In the genomic region with DNA sequence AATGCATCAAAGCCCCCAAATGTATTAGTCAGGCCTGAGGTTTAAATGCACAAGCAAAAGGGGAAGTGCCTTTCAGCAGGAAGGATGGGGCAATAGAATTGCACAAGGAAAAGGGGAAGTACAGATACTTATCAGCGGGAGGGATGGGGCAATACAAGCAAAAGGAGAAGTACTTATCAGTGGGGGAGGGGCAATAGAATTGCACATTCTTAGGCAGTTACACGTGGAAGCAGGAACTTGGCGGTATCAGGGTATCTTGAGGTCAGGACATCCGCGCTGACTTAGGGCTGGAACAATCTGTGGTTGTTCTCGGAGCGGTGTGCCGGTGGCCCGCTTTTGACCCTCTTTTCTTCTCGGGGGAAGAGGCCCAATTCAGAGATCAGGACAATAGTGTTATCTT, we compare ENCODE assay signal across 14 mouse cellular contexts. TPM values are rescaled to one million over a fixed set of nuclear protein-coding genes. Genes with fewer than 3 reads are reported as not detected.
A peak's percentile ranks its signal among the peaks of the same experiment; 100 is the strongest.
DNase-seq lines count a peak whose midpoint lies in the region; ATAC-seq and TF ChIP-seq lines count a peak whose summit lies in the region.
"Not testable (repeated sequence)": the region's sequence is repeated elsewhere in the genome, so short reads cannot be mapped to it uniquely, and the experiment has no call there.
"Had no signal": no experiment of that assay in that cellular context is flagged by ENCODE, and none has a peak within 500 bp of the region (broad histone marks: within the 10 kb centered on the region; RNA-seq: fewer than 3 reads in every experiment).

No protein-coding gene starts in this region.

- not testable (repeated sequence) for H3K4me3 ChIP-seq in MEL (ENCODE audit: control insufficient read depth in 1 of 2, insufficient read depth in 1 of 2, low read depth in 2 of 2, low read length in 2 of 2); brown adipose tissue, adult 24 weeks (ENCODE audit: insufficient read depth, low read depth, low read length); intestine, embryonic 15.5 days (replicated peaks); midbrain, embryonic 11.5 days (ENCODE audit: low read depth, low read length); stomach, postnatal 0 days (ENCODE audit: low read depth, low read length)

- not testable (repeated sequence) for H3K9me3 ChIP-seq in MEL (replicated peaks; ENCODE audit: insufficient read depth, low read length); intestine, embryonic 15.5 days; midbrain, embryonic 11.5 days (ENCODE audit: control insufficient read depth, low read length); stomach, postnatal 0 days (ENCODE audit: control insufficient read depth, low read length)

- H3K27ac ChIP-seq in MEL (ENCODE audit: control insufficient read depth, low read depth, low read length), result peak overlapping the region; percentile 96
- H3K27ac ChIP-seq in brown adipose tissue, adult 24 weeks (replicated peaks; ENCODE audit: low read depth, low read length), result peak overlapping the region; percentile 40; the same call in 1 of the 2 replicates
- H3K27ac ChIP-seq in intestine, embryonic 15.5 days, result peak overlapping the region; percentile 89; the same call in 1 of the 2 replicates
- not testable (repeated sequence) for H3K27ac ChIP-seq in midbrain, embryonic 11.5 days (ENCODE audit: low read depth, low read length)
- H3K27ac ChIP-seq in stomach, postnatal 0 days (replicated peaks), result peak overlapping the region; percentile 77

- not testable (repeated sequence) for H3K79me2 ChIP-seq in MEL (ENCODE audit: control insufficient read depth, insufficient read depth, low read length, poor library complexity)

- TF ChIP-seq EP300 in MEL (IDR thresholded peaks at IDR 0.05; ENCODE audit: low read depth in 1 of 2, low read length in 2 of 2), result peak; percentile 91 to 93
- TF ChIP-seq EP300 in stomach, postnatal 0 days (optimal IDR thresholded peaks at IDR 0.05), result not testable (repeated sequence)

- not testable (repeated sequence) for TF ChIP-seq POLR2A in MEL (IDR thresholded peaks at IDR 0.05; ENCODE audit: control insufficient read depth in 1 of 2, insufficient read depth in 1 of 2, low read depth in 1 of 2, low read length in 2 of 2, poor library complexity in 1 of 2)

- peak overlapping the region; percentile 53; the same call in 1 of the 2 replicates for H3K9ac ChIP-seq in MEL (ENCODE audit: control insufficient read depth, low read depth, low read length, poor library complexity, severe bottlenecking)
- not testable (repeated sequence) for H3K9ac ChIP-seq in intestine, embryonic 15.5 days; midbrain, embryonic 11.5 days (ENCODE audit: low read length); stomach, postnatal 0 days (ENCODE audit: low read length)

- not testable (repeated sequence) for TF ChIP-seq RAD21 in MEL (IDR thresholded peaks at IDR 0.05; ENCODE audit: low read depth, low read length)

- WGBS in intestine, embryonic 15.5 days, result 79% methylated on average over 10 of the region's 10 CpGs
- WGBS in midbrain, embryonic 11.5 days, result 93% methylated on average over 10 of the region's 10 CpGs
- 66% methylated on average over 10 of the region's 10 CpGs for WGBS in stomach, postnatal 0 days

- H3K36me3 ChIP-seq in MEL (ENCODE audit: control insufficient read depth in 1 of 2, insufficient read depth in 2 of 2, low read length in 2 of 2), result peaks cover 0 to 21% of the 10 kb centered on the region in 2 experiments; a peak in 2 of 4 replicates
- not testable (repeated sequence) for H3K36me3 ChIP-seq in intestine, embryonic 15.5 days; midbrain, embryonic 11.5 days (ENCODE audit: control insufficient read depth, insufficient read depth, low read length); stomach, postnatal 0 days (ENCODE audit: control insufficient read depth, insufficient read depth, low read length)

- H3K4me2 ChIP-seq in intestine, embryonic 15.5 days (replicated peaks); midbrain, embryonic 11.5 days; stomach, postnatal 0 days (replicated peaks; ENCODE audit: low read depth): not testable (repeated sequence)

- H3K4me1 ChIP-seq in MEL (ENCODE audit: control insufficient read depth in 1 of 2, insufficient read depth in 2 of 2, low read length in 2 of 2), result peaks cover 2 to 21% of the 10 kb centered on the region in 2 experiments; a peak in 3 of 4 replicates
- H3K4me1 ChIP-seq in brown adipose tissue, adult 24 weeks (ENCODE audit: control insufficient read depth, insufficient read depth, insufficient read length, low read length); intestine, embryonic 15.5 days (replicated peaks); midbrain, embryonic 11.5 days (ENCODE audit: control insufficient read depth, insufficient read depth, low read length); stomach, postnatal 0 days (replicated peaks; ENCODE audit: control insufficient read depth, insufficient read depth): not testable (repeated sequence)

- ATAC-seq in intestine, embryonic 15.5 days; midbrain, embryonic 11.5 days (ENCODE audit: low FRiP score); stomach, postnatal 0 days (ENCODE audit: low FRiP score, low TSS enrichment): not testable (repeated sequence)

- not testable (repeated sequence) for TF ChIP-seq CTCF in MEL (IDR thresholded peaks at IDR 0.05 in 2 of 3, conservative IDR thresholded peaks at IDR 0.05 in 1 of 3; ENCODE audit: control insufficient read depth in 1 of 3, insufficient read depth in 1 of 3, low read depth in 2 of 3, low read length in 3 of 3, poor library complexity in 1 of 3, severe bottlenecking in 1 of 3); stomach, postnatal 0 days (IDR thresholded peaks at IDR 0.05; ENCODE audit: low read depth)

- not testable (repeated sequence) for H3K27me3 ChIP-seq in MEL (ENCODE audit: control insufficient read depth in 1 of 2, insufficient read depth in 2 of 2, low read length in 2 of 2); intestine, embryonic 15.5 days (replicated peaks); midbrain, embryonic 11.5 days (ENCODE audit: control insufficient read depth, insufficient read depth, low read length); stomach, postnatal 0 days (ENCODE audit: control insufficient read depth, insufficient read depth, low read length)

- DNase-seq in B cell, adult 2 months, result peak; percentile 55 to 59
- DNase-seq in MEL (ENCODE audit: low read depth, low spot score), result peak; percentile 96
- peak; percentile 7 to 32 for DNase-seq in heart, adult 18-20 months
- peak; percentile 33 for DNase-seq in kidney, adult 9 months
- peak; percentile 14 for DNase-seq in midbrain, embryonic 11.5 days (ENCODE audit: low spot score, missing footprints)
- DNase-seq in stomach, postnatal 0 days (ENCODE audit: low spot score), result not testable (repeated sequence)

TF ChIP-seq in MEL, 35 proteins besides CTCF, POLR2A, EP300 and RAD21 (continues in another document):
- peak; percentile 73 for TF ChIP-seq SIN3A (IDR thresholded peaks at IDR 0.05; ENCODE audit: low read length)
- peak; percentile 61 for TF ChIP-seq JUND (IDR thresholded peaks at IDR 0.05; ENCODE audit: low read depth, low read length)
- peak; percentile 85 for TF ChIP-seq MAX (IDR thresholded peaks at IDR 0.05; ENCODE audit: low read length)
- peak; percentile 23; the same call in 1 of the 2 replicates for TF ChIP-seq NELFE (IDR thresholded peaks at IDR 0.05; ENCODE audit: low read depth, low read length)
- TF ChIP-seq E2F4 (IDR thresholded peaks at IDR 0.05; ENCODE audit: borderline replicate concordance, low read depth, low read length), result 0 out of 2 replicates have a peak, but pooled peaks have one; percentile 57
- TF ChIP-seq GATA1 (IDR thresholded peaks at IDR 0.05; ENCODE audit: low read depth, low read length), result peak; percentile 92
- peak; percentile 71; the same call in 1 of the 2 replicates for TF ChIP-seq TBP (IDR thresholded peaks at IDR 0.05; ENCODE audit: low read depth, low read length)
- peak; percentile 84 for TF ChIP-seq ETS1 (IDR thresholded peaks at IDR 0.05; ENCODE audit: low read depth, low read length)
- TF ChIP-seq BHLHE40 (IDR thresholded peaks at IDR 0.05; ENCODE audit: borderline replicate concordance, low read depth, low read length), result peak; percentile 69
- TF ChIP-seq RCOR1 (IDR thresholded peaks at IDR 0.05; ENCODE audit: low read depth, low read length), result peak; percentile 87
- peak; percentile 70; the same call in 1 of the 2 replicates for TF ChIP-seq MXI1 (IDR thresholded peaks at IDR 0.05; ENCODE audit: low read depth, low read length)
- TF ChIP-seq TCF12 (IDR thresholded peaks at IDR 0.05; ENCODE audit: low read depth, low read length), result peak; percentile 57
- peak; percentile 76 for TF ChIP-seq CHD2 (IDR thresholded peaks at IDR 0.05; ENCODE audit: low read length)
- peak; percentile 64 for TF ChIP-seq MYB (IDR thresholded peaks at IDR 0.05; ENCODE audit: low read depth, low read length)

RNA-seq across cellular contexts. Expression of gene Fbp2, which starts 1.0 kb away (rescaled TPM):
- 4.7 and 10.3 TPM in 2 replicates for total RNA-seq in MEL (2012; rRNA removed)
- polyA plus RNA-seq in MEL (2012; ENCODE audit: insufficient read depth in 1 of 2, insufficient read length in 2 of 2, low read depth in 1 of 2, low replicate concordance in 2 of 2, missing spikeins in 1 of 2), result 10 to 100 TPM in 1 of 2 experiments, not detected in 1; 10.8 TPM
- polyA plus RNA-seq in brown adipose tissue, adult 24 weeks (2012; ENCODE audit: insufficient read depth, insufficient read length, missing spikeins), result 31.1 and 43.6 TPM in 2 replicates
- 10 to 100 TPM; 23.7 to 25.1 TPM for total RNA-seq in heart, adult 18-20 months (2021)
- polyA plus RNA-seq in intestine, embryonic 15.5 days (2015; fragmentation: Nextera tagmentation; extraction: Ambion mirVana), result 246 and 281 TPM in 2 replicates
- 0.12 and 0.15 TPM in 2 replicates for polyA plus RNA-seq in midbrain, embryonic 11.5 days (2014; fragmentation: Nextera tagmentation; extraction: Ambion mirVana)
- 143 and 146 TPM in 2 replicates for polyA plus RNA-seq in stomach, postnatal 0 days (2015; fragmentation: Nextera tagmentation; extraction: Ambion mirVana)
- total RNA-seq: G1E had no signal
- polyA plus RNA-seq: C2C12; forebrain, embryonic 11.5 days; G1E had no signal

RNA-seq across cellular contexts. Expression of gene Fbp1, which starts 28.8 kb away (rescaled TPM):
- not detected in 2 replicates for total RNA-seq in MEL (2012; rRNA removed)
- not detected for polyA plus RNA-seq in MEL (2012; ENCODE audit: insufficient read depth in 1 of 2, insufficient read length in 2 of 2, low read depth in 1 of 2, low replicate concordance in 2 of 2, missing spikeins in 1 of 2)
- polyA plus RNA-seq in brown adipose tissue, adult 24 weeks (2012; ENCODE audit: insufficient read depth, insufficient read length, missing spikeins), result 3.4 TPM in 1 of 2 replicates, not detected in the other
- under 1 TPM; 0.20 to 0.31 TPM for total RNA-seq in heart, adult 18-20 months (2021)
- 2.2 and 4.0 TPM in 2 replicates for polyA plus RNA-seq in intestine, embryonic 15.5 days (2015; fragmentation: Nextera tagmentation; extraction: Ambion mirVana)
- not detected in 2 replicates for polyA plus RNA-seq in midbrain, embryonic 11.5 days (2014; fragmentation: Nextera tagmentation; extraction: Ambion mirVana)
- polyA plus RNA-seq in stomach, postnatal 0 days (2015; fragmentation: Nextera tagmentation; extraction: Ambion mirVana), result 3.8 and 5.8 TPM in 2 replicates
- total RNA-seq: G1E; heart, postnatal 10 days had no signal
- polyA plus RNA-seq: C2C12; forebrain, embryonic 11.5 days; forebrain, embryonic 15.5 days; G1E; Patski had no signal
